13 mouse cellular contexts compared by ENCODE assay signal in genomic region chr10:66234370-66234916, GRCm38 (mm10).
"Had no signal": no experiment of that assay in that cellular context is flagged by ENCODE, and none has a peak within 500 bp of the region (broad histone marks: within the 10 kb centered on the region; RNA-seq: fewer than 3 reads in every experiment).

No protein-coding gene starts in this region.

- H3K4me2 ChIP-seq: limb, embryonic 13.5 days; midbrain, embryonic 12.5 days had no signal

- H3K9ac ChIP-seq: limb, embryonic 13.5 days; liver, embryonic 14.5 days; midbrain, embryonic 12.5 days had no signal

- H3K27me3 ChIP-seq: limb, embryonic 13.5 days; midbrain, embryonic 12.5 days had no signal

- H3K36me3 ChIP-seq: limb, embryonic 13.5 days; midbrain, embryonic 12.5 days had no signal

- H3K9me3 ChIP-seq: limb, embryonic 13.5 days; midbrain, embryonic 12.5 days had no signal

- H3K4me1 ChIP-seq: limb, embryonic 13.5 days; midbrain, embryonic 12.5 days had no signal

- ATAC-seq: midbrain, embryonic 16.5 days had no signal

- DNase-seq: kidney, adult 11 months; kidney, adult 9 months; kidney, postnatal 36 days; layer of hippocampus, adult 9-11 months; layer of hippocampus, postnatal 36 days; lung, adult 18-20 months; thymus, adult 18-20 months; thymus, postnatal 14 days had no signal

- H3K27ac ChIP-seq: kidney, postnatal 0 days; limb, embryonic 13.5 days; liver, embryonic 14.5 days; midbrain, embryonic 12.5 days had no signal

- H3K4me3 ChIP-seq: limb, embryonic 13.5 days; midbrain, embryonic 12.5 days had no signal
